Mouse (Mus musculus) T-cell, adult 2 months (primary cell): ENCODE measurements around the gene Ank2.

Experiments used
- DNase-seq: peaks from one replicate; pipeline ENCODE4 v3.0.0; 2022; ENCODE audit warnings: low spot score

The Ank2 gene

GRCm38 (mm10) chr3:127172697-127173096, 326.5 kb downstream of the Ank2 start:
- DNase-seq, result no peak

- DNase-seq, result no peak
These were observed 328.9 kb downstream of the Ank2 start for GRCm38 (mm10) chr3:127170246-127170645.

GRCm38 (mm10) chr3:127169114-127169513, 330.0 kb downstream of the Ank2 start:
- DNase-seq, result no peak

- DNase-seq, result no peak
These were observed 335.4 kb downstream of the Ank2 start for GRCm38 (mm10) chr3:127163749-127164148.

GRCm38 (mm10) chr3:127161998-127162712, 337.0 kb downstream of the Ank2 start:
- no peak for DNase-seq

GRCm38 (mm10) chr3:127161085-127161837, 337.9 kb downstream of the Ank2 start:
- DNase-seq, result no peak

- DNase-seq, result no peak
These were observed 341.4 kb downstream of the Ank2 start for GRCm38 (mm10) chr3:127157706-127158105.

- no peak for DNase-seq
These were observed 343.1 kb downstream of the Ank2 start for GRCm38 (mm10) chr3:127156080-127156479.

- no peak for DNase-seq
These were observed 345.3 kb downstream of the Ank2 start for GRCm38 (mm10) chr3:127153861-127154260.

GRCm38 (mm10) chr3:127153443-127153842, 345.7 kb downstream of the Ank2 start:
- no peak for DNase-seq

- no peak for DNase-seq
These were observed 350.5 kb downstream of the Ank2 start for GRCm38 (mm10) chr3:127148648-127149047.

GRCm38 (mm10) chr3:127140590-127140989, 358.6 kb downstream of the Ank2 start:
- no peak for DNase-seq

- DNase-seq, result no peak
These were observed 359.5 kb downstream of the Ank2 start for GRCm38 (mm10) chr3:127139638-127140037.

- DNase-seq, result no peak
These were observed 361.6 kb downstream of the Ank2 start for GRCm38 (mm10) chr3:127137508-127137907.

GRCm38 (mm10) chr3:127134062-127134461, 365.1 kb downstream of the Ank2 start:
- DNase-seq, result no peak

GRCm38 (mm10) chr3:127131048-127131447, 368.1 kb downstream of the Ank2 start:
- no peak for DNase-seq

- no peak for DNase-seq
These were observed 368.9 kb downstream of the Ank2 start for GRCm38 (mm10) chr3:127130167-127130770.

- no peak for DNase-seq
These were observed 369.4 kb downstream of the Ank2 start for GRCm38 (mm10) chr3:127129750-127130149.

- DNase-seq, result no peak
These were observed 371.5 kb downstream of the Ank2 start for GRCm38 (mm10) chr3:127127611-127128010.

GRCm38 (mm10) chr3:127126220-127126619, 372.9 kb downstream of the Ank2 start:
- DNase-seq, result no peak

- no peak for DNase-seq
These were observed 374.7 kb downstream of the Ank2 start for GRCm38 (mm10) chr3:127124375-127124993.

- DNase-seq, result no peak
These were observed 375.8 kb downstream of the Ank2 start for GRCm38 (mm10) chr3:127123376-127123775.

- DNase-seq, result no peak
These were observed 380.4 kb downstream of the Ank2 start for GRCm38 (mm10) chr3:127118777-127119176.
